Mouse (Mus musculus) brain, embryonic 14.5 days (tissue): ENCODE data around the gene Porcn.

Source experiments
- CTCF ChIP-seq: fragments of 200-500 bp; IDR thresholded peaks from 2 replicates; pipeline ENCODE4 v1.5.1; 2012; ENCODE audit warnings: inconsistent platforms, mild to moderate bottlenecking, moderate library complexity, borderline replicate concordance; ENCODE audit not compliant: insufficient read depth, insufficient read length; ENCODE audit errors: extremely low read depth
- POLR2A ChIP-seq: fragments of 200-500 bp; IDR thresholded peaks from 2 replicates; pipeline ENCODE4 v1.6.1; 2012; ENCODE audit warnings: mild to moderate bottlenecking, inconsistent platforms, borderline replicate concordance; ENCODE audit not compliant: poor library complexity, insufficient read depth, insufficient read length, severe bottlenecking; ENCODE audit errors: extremely low read depth

- TF ChIP-seq CTCF = no peak
- no peak for TF ChIP-seq POLR2A
Measured at GRCm38 (mm10) chrX:8193419-8193723, 13.0 kb downstream of the Porcn start, which contains the start of gene Ebp.
